Mouse (Mus musculus): Measurements from ENCODE around the gene Anks6. TPM values are rescaled to one million over a fixed set of nuclear protein-coding genes. Genes with fewer than 3 reads are reported as not detected.

Anks6 gene
- polyA plus RNA-seq, 2 experiments = 0.05 to 0.23 TPM

GRCm38 (mm10) chr4:46986054-46986453 lies 71.2 kb downstream of the Anks6 start:
- no peak for TF ChIP-seq CTCF (IDR thresholded peaks at IDR 0.05; ENCODE audit: low read depth)
- TF ChIP-seq EP300 (IDR thresholded peaks at IDR 0.05; ENCODE audit: low read depth) = no peak
- DNase-seq (ENCODE audit: low read depth in 3 of 3, low spot score in 3 of 3) = no peak
- H3K9ac ChIP-seq (replicated peaks) = no peak overlapping the region

DNA sequence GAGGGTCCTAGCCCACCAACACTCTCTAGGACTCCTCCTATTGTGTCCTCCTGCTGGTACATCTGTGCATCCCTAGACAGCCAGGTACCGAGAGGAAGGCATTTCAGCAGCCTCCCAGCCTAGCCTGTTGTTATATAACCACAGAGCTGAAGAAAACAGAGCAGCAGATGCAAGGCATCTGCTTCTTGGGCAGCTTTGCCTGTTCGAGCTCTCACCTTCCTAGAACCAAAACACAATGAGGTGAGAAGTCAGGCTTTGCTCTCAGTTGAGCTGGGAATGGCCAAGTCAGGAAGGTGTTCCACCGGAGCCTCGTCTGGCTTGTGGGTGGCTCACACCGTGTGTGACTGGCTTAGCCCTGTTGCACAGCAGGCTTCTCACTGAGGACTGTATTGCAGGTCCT lies 74.3 kb downstream of the Anks6 start:
- Histone ChIP-seq H3K9ac (replicated peaks) (no peak overlapping the region), H3K27me3 (ENCODE audit: control insufficient read depth, insufficient read depth, low read length) (no peaks in the 10 kb centered on the region), H3K27ac (no peak overlapping the region), H3K4me3 (ENCODE audit: insufficient read depth in 1 of 2, low read depth in 2 of 2, low read length in 2 of 2) (no peak overlapping the region), H3K4me1 (replicated peaks; ENCODE audit: control insufficient read depth in 2 of 2, insufficient read depth in 2 of 2, low read length in 1 of 2) (no peaks in the 10 kb centered on the region), H3K36me3 (replicated peaks; ENCODE audit: control insufficient read depth, insufficient read depth, low read depth) (no peaks in the 10 kb centered on the region), H3K9me3 (ENCODE audit: control insufficient read depth, low read length) (no peaks in the 10 kb centered on the region), H3K4me2 (ENCODE audit: low read depth) (no peak overlapping the region)
- ATAC-seq (ENCODE audit: insufficient read depth) (no peak), DNase-seq (ENCODE audit: low read depth in 3 of 3, low spot score in 3 of 3) (no peak)
- TF ChIP-seq EP300 (IDR thresholded peaks at IDR 0.05; ENCODE audit: low read depth) (no peak), CTCF (IDR thresholded peaks at IDR 0.05; ENCODE audit: low read depth) (no peak)
- WGBS (ENCODE audit: insufficient replicate concordance) = 42% methylated on average over 5 of the region's 5 CpGs

More at GRCm38 (mm10) chr4:46986054-46986453, 71.2 kb downstream of the Anks6 start:
- Histone ChIP-seq H3K9me3 (ENCODE audit: control insufficient read depth, low read length) (no peaks in the 10 kb centered on the region), H3K36me3 (replicated peaks; ENCODE audit: control insufficient read depth, insufficient read depth, low read depth) (no peaks in the 10 kb centered on the region), H3K27ac (no peak overlapping the region), H3K27me3 (ENCODE audit: control insufficient read depth, insufficient read depth, low read length) (peaks cover 17% of the 10 kb centered on the region), H3K4me3 (ENCODE audit: insufficient read depth in 1 of 2, low read depth in 2 of 2, low read length in 2 of 2) (no peak overlapping the region), H3K4me2 (ENCODE audit: low read depth) (no peak overlapping the region), H3K4me1 (replicated peaks; ENCODE audit: control insufficient read depth in 2 of 2, insufficient read depth in 2 of 2, low read length in 1 of 2) (no peaks in the 10 kb centered on the region)
- ATAC-seq (ENCODE audit: insufficient read depth) = no peak

DNA sequence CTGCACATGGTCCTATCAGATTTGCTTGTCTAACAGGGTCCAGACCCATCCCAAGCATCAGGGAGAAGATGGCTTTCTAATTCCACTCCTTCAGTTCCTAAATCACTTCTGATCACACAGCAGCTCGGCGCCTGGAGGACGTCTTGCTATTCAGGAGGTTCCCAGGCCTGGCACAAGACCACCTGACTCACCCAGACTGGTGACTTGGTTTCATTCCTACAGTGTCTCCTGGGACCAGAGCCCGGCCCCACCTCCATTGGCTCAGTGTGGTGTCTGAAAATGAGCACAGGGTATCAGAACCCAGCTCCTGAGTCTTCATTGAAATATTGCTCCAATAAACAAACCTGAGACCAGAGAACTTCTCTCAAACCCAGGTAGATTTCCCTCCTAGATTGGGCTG lies 75.1 kb downstream of the Anks6 start:
- Histone ChIP-seq H3K9ac (replicated peaks) (no peak overlapping the region), H3K36me3 (replicated peaks; ENCODE audit: control insufficient read depth, insufficient read depth, low read depth) (no peaks in the 10 kb centered on the region), H3K4me3 (ENCODE audit: insufficient read depth in 1 of 2, low read depth in 2 of 2, low read length in 2 of 2) (no peak overlapping the region), H3K9me3 (ENCODE audit: control insufficient read depth, low read length) (no peaks in the 10 kb centered on the region), H3K4me2 (ENCODE audit: low read depth) (no peak overlapping the region), H3K4me1 (replicated peaks; ENCODE audit: control insufficient read depth in 2 of 2, insufficient read depth in 2 of 2, low read length in 1 of 2) (no peaks in the 10 kb centered on the region), H3K27me3 (ENCODE audit: control insufficient read depth, insufficient read depth, low read length) (no peaks in the 10 kb centered on the region), H3K27ac (no peak overlapping the region)
- 62% methylated on average over 4 of the region's 4 CpGs for WGBS (ENCODE audit: insufficient replicate concordance)
- ATAC-seq (ENCODE audit: insufficient read depth) (no peak), DNase-seq (ENCODE audit: low read depth in 3 of 3, low spot score in 3 of 3) (no peak)
- TF ChIP-seq CTCF (IDR thresholded peaks at IDR 0.05; ENCODE audit: low read depth) (no peak), EP300 (IDR thresholded peaks at IDR 0.05; ENCODE audit: low read depth) (no peak)

DNA sequence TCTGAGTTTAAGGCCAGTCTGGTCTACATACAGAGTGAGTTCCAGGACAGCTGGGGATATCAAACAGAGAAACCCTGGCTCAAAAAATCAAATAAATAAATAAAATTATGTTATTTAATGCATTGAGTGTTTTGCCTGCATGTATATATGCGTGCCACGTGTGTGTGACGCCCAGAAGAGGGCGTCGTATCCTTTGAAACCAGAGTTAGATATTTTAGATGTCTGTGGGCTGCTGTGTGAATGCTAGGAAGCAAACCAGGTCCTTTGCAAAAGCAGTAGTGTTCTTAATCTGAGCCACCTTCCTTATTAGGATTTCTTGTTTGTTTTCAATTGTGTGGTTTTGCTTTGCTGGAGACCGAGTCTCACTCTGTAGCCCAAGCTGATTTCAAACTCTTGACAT lies 78.9 kb downstream of the Anks6 start:
- TF ChIP-seq EP300 (IDR thresholded peaks at IDR 0.05; ENCODE audit: low read depth) (no peak), CTCF (IDR thresholded peaks at IDR 0.05; ENCODE audit: low read depth) (no peak)
- Histone ChIP-seq H3K4me1 (replicated peaks; ENCODE audit: control insufficient read depth in 2 of 2, insufficient read depth in 2 of 2, low read length in 1 of 2) (no peaks in the 10 kb centered on the region), H3K27me3 (ENCODE audit: control insufficient read depth, insufficient read depth, low read length) (no peaks in the 10 kb centered on the region), H3K4me3 (ENCODE audit: insufficient read depth in 1 of 2, low read depth in 2 of 2, low read length in 2 of 2) (no peak overlapping the region), H3K27ac (no peak overlapping the region), H3K9me3 (ENCODE audit: control insufficient read depth, low read length) (no peaks in the 10 kb centered on the region), H3K9ac (replicated peaks) (no peak overlapping the region), H3K4me2 (ENCODE audit: low read depth) (no peak overlapping the region), H3K36me3 (replicated peaks; ENCODE audit: control insufficient read depth, insufficient read depth, low read depth) (no peaks in the 10 kb centered on the region)
- ATAC-seq (ENCODE audit: insufficient read depth) (no peak), DNase-seq (ENCODE audit: low read depth in 3 of 3, low spot score in 3 of 3) (no peak)
- 69% methylated on average over 6 of the region's 6 CpGs for WGBS (ENCODE audit: insufficient replicate concordance)

- DNase-seq (ENCODE audit: low read depth in 3 of 3, low spot score in 3 of 3) = no peak
- no peak overlapping the region for H3K4me3 ChIP-seq (ENCODE audit: insufficient read depth in 1 of 2, low read depth in 2 of 2, low read length in 2 of 2)
- 72% methylated on average over 7 of the region's 7 CpGs for WGBS (ENCODE audit: insufficient replicate concordance)
- TF ChIP-seq EP300 (IDR thresholded peaks at IDR 0.05; ENCODE audit: low read depth) (no peak), CTCF (IDR thresholded peaks at IDR 0.05; ENCODE audit: low read depth) (no peak)
- H3K27me3 ChIP-seq (ENCODE audit: control insufficient read depth, insufficient read depth, low read length) = no peaks in the 10 kb centered on the region
- no peaks in the 10 kb centered on the region for H3K4me1 ChIP-seq (replicated peaks; ENCODE audit: control insufficient read depth in 2 of 2, insufficient read depth in 2 of 2, low read length in 1 of 2)
- H3K36me3 ChIP-seq (replicated peaks; ENCODE audit: control insufficient read depth, insufficient read depth, low read depth) = no peaks in the 10 kb centered on the region
- H3K9ac ChIP-seq (replicated peaks) = no peak overlapping the region
- H3K9me3 ChIP-seq (ENCODE audit: control insufficient read depth, low read length) = no peaks in the 10 kb centered on the region
- no peak for ATAC-seq (ENCODE audit: insufficient read depth)
- no peak overlapping the region for H3K4me2 ChIP-seq (ENCODE audit: low read depth)
- no peak overlapping the region for H3K27ac ChIP-seq
Measured at GRCm38 (mm10) chr4:46977161-46977560, 80.1 kb downstream of the Anks6 start.
